Mouse (Mus musculus) ES-E14 (cell line): Measurements from ENCODE around the gene Bcl2l14.

Experiments used
- CHD2 ChIP-seq: IDR thresholded peaks from 2 replicates; pipeline ENCODE4 v1.6.1; 2014; ENCODE audit warnings: mild to moderate bottlenecking, low read depth, low read length, inconsistent platforms
- MAFK ChIP-seq: IDR thresholded peaks from 2 replicates; pipeline ENCODE4 v1.6.1; 2014; ENCODE audit warnings: mild to moderate bottlenecking, low read depth, low read length, inconsistent platforms; ENCODE audit not compliant: insufficient read depth

- TF ChIP-seq MAFK, result no peak
- TF ChIP-seq CHD2, result no peak
Observed at GRCm38 (mm10) chr6:134389248-134389891, 6.7 kb upstream of the Bcl2l14 start.
